Mouse (Mus musculus) heart, postnatal 4 days (tissue): ENCODE results near the gene 9930104L06Rik. TPM values are rescaled to one million over a fixed set of nuclear protein-coding genes. Genes with fewer than 3 reads are reported as not detected.

Experiments
- DNase-seq: peaks from one replicate; pipeline ENCODE4 v3.0.0; 2021
- total RNA-seq, 2 experiments: library from RNA; stranded (reverse); gene quantifications; 2 replicates each; pipeline ENCODE4 v1.2.3; 2021

Gene 9930104L06Rik
- total RNA-seq, 2 experiments from 2014 or later, result 8.6 to 12.0 TPM

GRCm38 (mm10) chr4:124960940-124961339 is 24.1 kb downstream of the 9930104L06Rik start:
- DNase-seq, result no peak

GRCm38 (mm10) chr4:124962576-124962975 is 25.7 kb downstream of the 9930104L06Rik start:
- no peak for DNase-seq

GRCm38 (mm10) chr4:124964912-124965599 is 28.2 kb downstream of the 9930104L06Rik start:
- DNase-seq, result no peak

GRCm38 (mm10) chr4:124968711-124969110 is 31.9 kb downstream of the 9930104L06Rik start:
- DNase-seq, result no peak

- DNase-seq, result no peak
These were observed 32.5 kb downstream of the 9930104L06Rik start for GRCm38 (mm10) chr4:124969219-124969848.

- DNase-seq, result no peak
These were observed 33.3 kb downstream of the 9930104L06Rik start for GRCm38 (mm10) chr4:124970194-124970593.

GRCm38 (mm10) chr4:124970677-124971076 is 33.8 kb downstream of the 9930104L06Rik start:
- DNase-seq, result no peak

- no peak for DNase-seq
These were observed 34.2 kb downstream of the 9930104L06Rik start for GRCm38 (mm10) chr4:124971094-124971493.

- no peak for DNase-seq
These were observed 35.5 kb downstream of the 9930104L06Rik start for GRCm38 (mm10) chr4:124972316-124972715.

- DNase-seq, result no peak
These were observed 36.4 kb downstream of the 9930104L06Rik start for GRCm38 (mm10) chr4:124973296-124973695.

- DNase-seq, result no peak
These were observed 41.4 kb downstream of the 9930104L06Rik start for GRCm38 (mm10) chr4:124978201-124978600.

GRCm38 (mm10) chr4:124983893-124984526 is 47.2 kb downstream of the 9930104L06Rik start:
- DNase-seq, result no peak

GRCm38 (mm10) chr4:124984871-124985670 is 48.2 kb downstream of the 9930104L06Rik start:
- DNase-seq, result no peak

- peak; percentile 27 for DNase-seq
These were observed 49.1 kb downstream of the 9930104L06Rik start, which contains the start of gene Rspo1 for GRCm38 (mm10) chr4:124985671-124986602. Rspo1 (plus strand) TSS chr4:124986430.

GRCm38 (mm10) chr4:124986739-124987710 is 50.2 kb downstream of the 9930104L06Rik start:
- no peak for DNase-seq

- DNase-seq, result no peak
These were observed 50.9 kb downstream of the 9930104L06Rik start for GRCm38 (mm10) chr4:124987711-124988097.

- DNase-seq, result no peak
These were observed 51.5 kb downstream of the 9930104L06Rik start for GRCm38 (mm10) chr4:124988382-124988781.

- DNase-seq, result no peak
These were observed 53.0 kb downstream of the 9930104L06Rik start for GRCm38 (mm10) chr4:124989787-124990253.

- no peak for DNase-seq
These were observed 53.5 kb downstream of the 9930104L06Rik start for GRCm38 (mm10) chr4:124990325-124990724.
